8 mouse cellular contexts compared by ENCODE assay signal in the genomic region with DNA sequence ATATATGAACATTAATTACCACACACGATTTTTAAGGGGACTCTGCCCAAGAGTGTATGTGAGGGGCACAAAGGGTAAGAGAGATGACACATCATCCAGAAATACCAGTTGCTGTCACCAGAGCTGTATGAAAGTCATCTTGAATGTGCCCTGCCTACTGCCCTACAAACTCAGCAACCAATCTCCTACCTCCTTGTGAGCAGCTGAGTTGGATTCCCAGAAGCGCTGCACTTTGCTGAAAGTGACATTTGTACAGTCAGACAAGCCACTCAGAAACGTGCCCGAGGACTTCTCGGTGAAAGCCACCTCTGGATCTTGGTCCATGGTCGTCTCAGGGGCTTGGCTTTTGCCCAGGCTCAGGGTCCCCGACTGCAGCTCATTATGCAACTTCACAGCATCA. TPM values are rescaled to one million over a fixed set of nuclear protein-coding genes. Genes with fewer than 3 reads are reported as not detected.
DNase-seq lines count a peak whose midpoint lies in the region; ATAC-seq and TF ChIP-seq lines count a peak whose summit lies in the region.

No protein-coding gene starts in this region.

- no peak for TF ChIP-seq CTCF in testis, adult 2 months (IDR thresholded peaks at IDR 0.05; ENCODE audit: control insufficient read depth, insufficient read depth, insufficient replicate concordance, low read depth, low read length)

- H3K4me3 ChIP-seq in testis, adult 2 months (ENCODE audit: control insufficient read depth, low read depth, low read length): peak overlapping the region; percentile 96
- H3K4me3 ChIP-seq in forebrain, embryonic 11.5 days (ENCODE audit: low read depth, low read length): peak overlapping the region; percentile 57
- H3K4me3 ChIP-seq in limb, embryonic 14.5 days (replicated peaks; ENCODE audit: low read length): peak overlapping the region; percentile 71
- peak overlapping the region; percentile 84 for H3K4me3 ChIP-seq in stomach, embryonic 16.5 days (replicated peaks; ENCODE audit: low read length)

- H3K36me3 ChIP-seq in testis, adult 2 months (ENCODE audit: control insufficient read depth, insufficient read depth, low read length): peaks cover 1% of the 10 kb centered on the region
- H3K36me3 ChIP-seq in forebrain, embryonic 11.5 days (ENCODE audit: control insufficient read depth, insufficient read depth, low read length): no peaks in the 10 kb centered on the region
- peaks cover 13% of the 10 kb centered on the region for H3K36me3 ChIP-seq in limb, embryonic 14.5 days (ENCODE audit: control insufficient read depth, insufficient read depth, low read length)
- no peaks in the 10 kb centered on the region; the same call in 1 of the 2 replicates for H3K36me3 ChIP-seq in stomach, embryonic 16.5 days (ENCODE audit: control insufficient read depth, insufficient read depth, low read length)

- no peak for ATAC-seq in forebrain, embryonic 11.5 days (replicated peaks; ENCODE audit: low FRiP score)
- no peak for ATAC-seq in limb, embryonic 14.5 days (ENCODE audit: low FRiP score, low read depth)
- no peak for ATAC-seq in stomach, embryonic 16.5 days (ENCODE audit: insufficient read depth, low FRiP score)

- H3K9me3 ChIP-seq in forebrain, embryonic 11.5 days (ENCODE audit: control insufficient read depth, low read length): no peaks in the 10 kb centered on the region
- H3K9me3 ChIP-seq in limb, embryonic 14.5 days (ENCODE audit: control insufficient read depth, low read length): no peaks in the 10 kb centered on the region
- H3K9me3 ChIP-seq in stomach, embryonic 16.5 days (replicated peaks; ENCODE audit: control insufficient read depth, low read length): no peaks in the 10 kb centered on the region

- no peaks in the 10 kb centered on the region for H3K27me3 ChIP-seq in testis, adult 2 months (ENCODE audit: control insufficient read depth, insufficient read depth, low read length)
- no peaks in the 10 kb centered on the region for H3K27me3 ChIP-seq in forebrain, embryonic 11.5 days (ENCODE audit: control insufficient read depth, insufficient read depth, low read length)
- H3K27me3 ChIP-seq in limb, embryonic 14.5 days (ENCODE audit: control insufficient read depth, insufficient read depth, low read length): no peaks in the 10 kb centered on the region
- H3K27me3 ChIP-seq in stomach, embryonic 16.5 days (ENCODE audit: control insufficient read depth, insufficient read depth, low read length): no peaks in the 10 kb centered on the region

- peak overlapping the region; percentile 70; the same call in 1 of the 2 replicates for H3K27ac ChIP-seq in testis, adult 2 months (ENCODE audit: control insufficient read depth, insufficient read depth, low read depth, low read length)
- no peak overlapping the region for H3K27ac ChIP-seq in forebrain, embryonic 11.5 days (ENCODE audit: low read depth, low read length)
- no peak overlapping the region for H3K27ac ChIP-seq in limb, embryonic 14.5 days (replicated peaks; ENCODE audit: low read depth, low read length)
- H3K27ac ChIP-seq in stomach, embryonic 16.5 days (ENCODE audit: low read length): 0 out of 2 replicates have a peak overlapping the region, but pooled peaks have one; percentile 27

- H3K9ac ChIP-seq in forebrain, embryonic 11.5 days (ENCODE audit: low read length): peak overlapping the region; percentile 53; the same call in 1 of the 2 replicates
- H3K9ac ChIP-seq in limb, embryonic 14.5 days (ENCODE audit: low read depth, low read length, severe bottlenecking): peak overlapping the region; percentile 57
- H3K9ac ChIP-seq in stomach, embryonic 16.5 days (ENCODE audit: low read length): peak overlapping the region; percentile 72

- 49% methylated on average over 7 of the region's 7 CpGs for WGBS in forebrain, embryonic 11.5 days
- WGBS in limb, embryonic 14.5 days: 47% methylated on average over 7 of the region's 7 CpGs
- whole genome bisulfite sequencing in stomach, embryonic 16.5 days: 34% methylated on average over 7 of the region's 7 CpGs

- peaks cover 3% of the 10 kb centered on the region; the same call in 1 of the 2 replicates for H3K4me1 ChIP-seq in testis, adult 2 months (ENCODE audit: control insufficient read depth, insufficient read depth, low read length)
- H3K4me1 ChIP-seq in forebrain, embryonic 11.5 days (replicated peaks; ENCODE audit: control insufficient read depth, insufficient read depth, low read length): peaks cover 6% of the 10 kb centered on the region; the same call in 1 of the 2 replicates
- peaks cover 7% of the 10 kb centered on the region; the same call in 1 of the 2 replicates for H3K4me1 ChIP-seq in limb, embryonic 14.5 days (ENCODE audit: control insufficient read depth, insufficient read depth, low read length)
- H3K4me1 ChIP-seq in stomach, embryonic 16.5 days (ENCODE audit: control insufficient read depth, insufficient read depth, low read length): peaks cover 8% of the 10 kb centered on the region

- no peak for TF ChIP-seq POLR2A in testis, adult 2 months (IDR thresholded peaks at IDR 0.05; ENCODE audit: control insufficient read depth, low read depth, low read length)
- no peak for TF ChIP-seq POLR2A in limb, embryonic 14.5 days (IDR thresholded peaks at IDR 0.05; ENCODE audit: borderline replicate concordance, extremely low read depth, insufficient read depth, insufficient read length)

- DNase-seq in testis, postnatal 14 days (ENCODE audit: low spot score): no peak
- no peak for DNase-seq in forebrain, embryonic 11.5 days (ENCODE audit: low spot score)
- no peak for DNase-seq in limb, embryonic 14.5 days (ENCODE audit: low spot score)
- no peak for DNase-seq in cerebellum, adult 11 months
- DNase-seq in lung, postnatal 25 days (ENCODE audit: low spot score): no peak
- no peak for DNase-seq in natural killer cell, adult 2 months (ENCODE audit: low spot score in 2 of 2)

- peak overlapping the region; percentile 79 for H3K4me2 ChIP-seq in forebrain, embryonic 11.5 days (ENCODE audit: low read depth, low read length, severe bottlenecking)
- peak overlapping the region; percentile 72 for H3K4me2 ChIP-seq in limb, embryonic 14.5 days (replicated peaks; ENCODE audit: low read depth, low read length, severe bottlenecking)
- H3K4me2 ChIP-seq in stomach, embryonic 16.5 days (ENCODE audit: low read depth, low read length): peak overlapping the region; percentile 89

RNA-seq across cellular contexts. Expression of a gene that starts 1.0 kb away (rescaled TPM):
- polyA plus RNA-seq in testis, adult 2 months (2012; rRNA removed): 29.5 and 32.3 TPM in 2 replicates
- 24.3 and 26.1 TPM in 2 replicates for polyA plus RNA-seq in forebrain, embryonic 11.5 days (2014; fragmentation: Nextera tagmentation; extraction: Ambion mirVana)
- polyA plus RNA-seq in limb, embryonic 14.5 days (2012; rRNA removed): 13.9 and 15.0 TPM in 2 replicates
- polyA plus RNA-seq in limb, embryonic 14.5 days (2014; fragmentation: Nextera tagmentation; extraction: Ambion mirVana): 13.2 TPM in 2 replicates
- polyA plus RNA-seq in stomach, embryonic 16.5 days (2015; fragmentation: Nextera tagmentation; extraction: Ambion mirVana): 15.4 and 15.9 TPM in 2 replicates

RNA-seq across cellular contexts. Expression of a gene that starts 16.8 kb away (rescaled TPM):
- polyA plus RNA-seq in testis, adult 2 months (2012; rRNA removed): 58.2 and 64.2 TPM in 2 replicates
- 901 and 961 TPM in 2 replicates for polyA plus RNA-seq in forebrain, embryonic 11.5 days (2014; fragmentation: Nextera tagmentation; extraction: Ambion mirVana)
- 465 and 490 TPM in 2 replicates for polyA plus RNA-seq in limb, embryonic 14.5 days (2012; rRNA removed)
- 543 and 562 TPM in 2 replicates for polyA plus RNA-seq in limb, embryonic 14.5 days (2014; fragmentation: Nextera tagmentation; extraction: Ambion mirVana)
- polyA plus RNA-seq in stomach, embryonic 16.5 days (2015; fragmentation: Nextera tagmentation; extraction: Ambion mirVana): 706 and 744 TPM in 2 replicates

RNA-seq across cellular contexts. Expression of a gene that starts 38.3 kb away (rescaled TPM):
- polyA plus RNA-seq in testis, adult 2 months (2012; rRNA removed): 27.5 and 28.5 TPM in 2 replicates
- 83.9 and 87.5 TPM in 2 replicates for polyA plus RNA-seq in forebrain, embryonic 11.5 days (2014; fragmentation: Nextera tagmentation; extraction: Ambion mirVana)
- 35.9 and 40.1 TPM in 2 replicates for polyA plus RNA-seq in limb, embryonic 14.5 days (2012; rRNA removed)
- polyA plus RNA-seq in limb, embryonic 14.5 days (2014; fragmentation: Nextera tagmentation; extraction: Ambion mirVana): 74.9 and 76.1 TPM in 2 replicates
- 63.0 and 64.4 TPM in 2 replicates for polyA plus RNA-seq in stomach, embryonic 16.5 days (2015; fragmentation: Nextera tagmentation; extraction: Ambion mirVana)

RNA-seq across cellular contexts. Expression of a gene that starts 38.3 kb away (rescaled TPM):
- polyA plus RNA-seq in testis, adult 2 months (2012; rRNA removed): 34.8 and 44.9 TPM in 2 replicates
- 70.7 and 76.6 TPM in 2 replicates for polyA plus RNA-seq in forebrain, embryonic 11.5 days (2014; fragmentation: Nextera tagmentation; extraction: Ambion mirVana)
- polyA plus RNA-seq in limb, embryonic 14.5 days (2012; rRNA removed): 114 and 146 TPM in 2 replicates
- polyA plus RNA-seq in limb, embryonic 14.5 days (2014; fragmentation: Nextera tagmentation; extraction: Ambion mirVana): 76.1 and 79.2 TPM in 2 replicates
- 76.2 and 76.6 TPM in 2 replicates for polyA plus RNA-seq in stomach, embryonic 16.5 days (2015; fragmentation: Nextera tagmentation; extraction: Ambion mirVana)

RNA-seq across cellular contexts. Expression of a gene that starts 47.0 kb away (rescaled TPM):
- 47.7 and 64.2 TPM in 2 replicates for polyA plus RNA-seq in testis, adult 2 months (2012; rRNA removed)
- 10.4 and 14.1 TPM in 2 replicates for polyA plus RNA-seq in forebrain, embryonic 11.5 days (2014; fragmentation: Nextera tagmentation; extraction: Ambion mirVana)
- polyA plus RNA-seq in limb, embryonic 14.5 days (2012; rRNA removed): 3.6 and 4.7 TPM in 2 replicates
- polyA plus RNA-seq in limb, embryonic 14.5 days (2014; fragmentation: Nextera tagmentation; extraction: Ambion mirVana): 1.9 and 3.2 TPM in 2 replicates
- 1.7 and 3.0 TPM in 2 replicates for polyA plus RNA-seq in stomach, embryonic 16.5 days (2015; fragmentation: Nextera tagmentation; extraction: Ambion mirVana)

Comparison
In these comparisons a context has a peak if more than half of its experiments do, and no peak if none do; other contexts are left out.
1. H3K27ac ChIP-seq: peak in testis, adult 2 months (single experiment) and stomach, embryonic 16.5 days (single experiment); none in forebrain, embryonic 11.5 days (single experiment) and limb, embryonic 14.5 days (single experiment).
2. Peak in every context shown above with its lines, with median percentiles within 50 percentile points of each other: H3K4me3 ChIP-seq, H3K4me2 ChIP-seq and H3K9ac ChIP-seq.